Mouse (Mus musculus) T-helper 1 cell (primary cell): ENCODE results near the gene Shld1.

Experiments
- in situ Hi-C: fragments of 300-600 bp; cut with MboI, MseI; formaldehyde crosslinking; loops from one replicate; pipeline ENCODE4 v1.15.1; 2025; ENCODE audit warnings: high pct_unique_total_duplicates

The Shld1 gene

DNA sequence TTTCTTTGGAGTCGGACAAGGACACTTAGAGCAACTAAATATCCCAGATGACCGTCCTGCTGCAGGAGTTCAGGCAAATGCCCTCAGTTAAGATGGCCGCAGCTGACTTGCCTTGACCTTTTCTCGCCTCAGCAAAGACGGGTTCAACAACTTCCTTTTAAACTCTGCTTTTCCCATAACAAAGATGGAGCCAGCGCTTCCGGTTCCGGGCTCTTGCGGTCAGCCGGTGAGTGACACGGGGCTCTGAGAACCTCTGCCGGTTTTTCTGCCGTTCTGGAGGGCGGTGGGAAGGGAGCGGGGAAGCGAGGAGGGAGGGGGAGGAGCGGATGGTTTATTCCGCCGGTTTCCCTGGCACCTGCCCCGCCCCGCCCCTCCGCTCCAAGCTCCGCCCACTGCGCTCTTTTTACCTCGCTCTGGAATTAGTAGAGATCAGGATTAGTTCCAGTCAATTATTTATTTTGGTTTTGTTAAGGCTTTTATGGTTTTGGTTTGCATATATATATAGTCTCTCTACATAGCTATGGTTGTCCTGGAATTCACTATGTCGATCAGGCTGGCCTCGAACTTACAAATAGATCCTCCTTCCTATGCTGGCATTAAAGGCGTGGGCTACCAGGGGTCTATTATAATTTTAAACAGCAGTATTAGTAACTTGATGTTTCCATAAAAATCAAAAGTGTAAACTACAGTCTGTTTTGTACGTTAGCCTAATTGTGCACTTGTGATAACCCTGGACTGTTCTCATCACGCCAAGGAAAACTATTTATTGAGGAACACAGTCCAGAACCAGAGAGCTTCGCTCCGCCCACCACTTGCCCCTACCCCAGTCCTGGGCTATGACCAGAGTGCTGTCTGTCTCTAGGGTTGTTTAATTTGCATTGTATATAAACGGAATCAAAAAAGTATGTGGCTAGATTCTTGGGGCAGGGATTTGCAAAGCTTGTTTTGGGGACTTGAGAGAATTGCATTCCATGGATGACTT lies at the start of gene Shld1:
Gene Shld1 (plus strand): TSS at position 176 of the 982 bp plus-strand sequence.
- in situ Hi-C loops: no loop called here

GRCm38 (mm10) chr2:132638306-132638705 lies 48.4 kb upstream of the Shld1 start:
- in situ Hi-C loops: no loop called here

DNA sequence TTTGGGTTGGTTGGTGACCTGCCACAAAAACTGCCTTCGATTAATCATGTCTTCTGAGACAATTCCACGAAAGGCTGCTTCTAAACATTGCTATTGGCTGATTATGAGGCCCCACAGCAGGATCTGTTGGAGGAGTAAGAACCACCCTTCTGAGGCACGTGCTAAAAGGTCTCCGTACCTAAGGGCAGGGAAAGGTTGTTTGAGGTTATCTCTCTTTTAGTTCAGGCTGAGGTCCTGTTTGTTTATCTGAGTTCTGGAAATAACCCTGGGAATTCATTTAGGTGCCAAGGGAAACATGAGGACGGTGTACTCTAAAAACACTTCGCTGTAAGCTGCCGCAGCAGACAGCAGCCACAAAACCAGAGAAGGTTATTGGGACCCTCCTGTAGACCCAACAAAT lies 47.4 kb upstream of the Shld1 start:
- in situ Hi-C loops: no loop called here

DNA sequence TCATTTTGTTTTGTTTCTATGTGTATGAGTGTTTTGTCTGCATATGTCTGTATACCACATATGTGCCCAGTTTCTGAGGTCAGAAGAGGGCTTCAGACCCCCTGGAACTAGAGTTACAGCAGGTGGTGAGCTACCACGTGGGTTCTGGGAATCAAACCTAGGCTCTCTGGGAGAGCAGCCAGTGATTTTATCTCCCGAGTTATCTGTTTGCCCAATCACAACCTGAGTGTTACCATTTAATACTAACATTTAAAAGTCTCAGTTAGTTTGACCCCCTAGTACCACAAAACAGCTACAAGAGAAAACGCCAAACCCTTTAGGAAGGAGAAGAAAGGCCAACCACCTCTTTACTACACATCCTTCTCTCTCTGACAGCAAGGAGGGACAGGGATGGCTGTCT lies 45.5 kb upstream of the Shld1 start:
- in situ Hi-C loops: no loop called here

GRCm38 (mm10) chr2:132643161-132643560 lies 43.6 kb upstream of the Shld1 start:
- in situ Hi-C loops: no loop called here

DNA sequence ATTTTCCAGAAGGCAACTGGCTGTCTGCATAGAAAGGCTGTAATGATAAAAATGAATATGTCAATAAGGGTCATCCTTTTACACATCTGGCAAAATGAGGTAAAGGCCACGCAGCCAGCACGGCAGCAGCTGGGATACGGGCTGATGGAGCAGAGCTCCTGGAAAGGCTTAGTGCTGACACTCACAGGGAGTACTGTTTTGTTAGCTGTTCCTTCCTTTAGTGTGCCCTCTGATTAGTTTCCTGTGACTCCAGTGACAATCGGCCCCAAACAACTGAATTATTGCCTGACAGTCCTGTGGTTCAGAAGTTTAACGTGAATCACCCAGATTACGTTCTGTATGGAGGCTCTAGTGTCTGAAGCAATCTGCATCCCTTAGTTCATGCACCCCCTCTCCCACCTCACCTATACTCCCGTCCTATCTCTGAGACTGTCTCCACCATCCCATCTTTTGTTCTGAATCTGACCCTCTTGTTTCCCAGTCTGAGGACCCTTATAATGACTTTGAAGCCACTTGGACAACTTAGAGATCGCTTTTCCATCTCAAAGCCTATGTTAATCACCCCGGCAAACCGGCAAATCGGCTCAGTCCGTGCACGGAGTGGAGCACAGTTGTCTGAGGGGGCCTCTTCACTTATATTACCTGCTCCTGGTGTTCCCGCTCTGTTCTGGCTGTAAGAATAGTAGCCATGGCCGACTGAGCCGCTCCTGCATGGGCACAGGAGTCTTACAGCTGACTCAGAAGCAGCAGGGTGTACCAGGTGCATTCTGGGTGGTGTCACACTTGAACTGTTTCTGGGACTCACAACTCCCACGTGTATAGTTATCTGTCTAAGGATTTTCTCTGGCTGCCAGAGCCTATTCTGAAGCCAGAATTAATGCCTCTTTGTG lies 39.6 kb upstream of the Shld1 start:
- in situ Hi-C loops: no loop called here

DNA sequence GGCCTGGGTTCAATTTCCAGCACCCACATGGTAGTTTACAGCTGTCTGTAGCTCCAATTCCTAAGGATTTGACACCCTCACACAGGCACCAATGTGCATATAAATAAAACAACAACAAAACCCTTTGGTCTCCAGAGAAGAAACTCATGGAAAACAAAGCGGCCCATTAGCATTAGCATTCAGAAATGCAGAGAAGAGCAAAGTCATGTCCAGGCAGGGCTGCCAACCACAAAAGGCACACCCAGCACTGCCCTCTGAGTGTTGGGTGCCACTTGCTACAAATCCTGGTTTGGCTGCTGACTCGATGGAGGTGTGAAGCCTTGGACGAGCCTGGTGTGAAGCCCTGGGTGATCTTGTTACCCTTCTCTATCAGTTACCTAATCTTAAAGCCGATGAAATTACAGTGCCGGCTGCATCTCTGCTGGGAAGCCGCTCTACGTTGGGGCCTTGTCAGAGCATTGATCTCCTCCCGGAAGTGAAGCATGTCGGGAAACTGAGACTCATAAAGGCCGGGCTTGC lies 37.3 kb upstream of the Shld1 start:
- in situ Hi-C loops: no loop called here

GRCm38 (mm10) chr2:132650546-132650945 lies 36.2 kb upstream of the Shld1 start:
- in situ Hi-C loops: no loop called here

- in situ Hi-C loops: no loop called here
Measured at GRCm38 (mm10) chr2:132652476-132652875, 34.3 kb upstream of the Shld1 start.

DNA sequence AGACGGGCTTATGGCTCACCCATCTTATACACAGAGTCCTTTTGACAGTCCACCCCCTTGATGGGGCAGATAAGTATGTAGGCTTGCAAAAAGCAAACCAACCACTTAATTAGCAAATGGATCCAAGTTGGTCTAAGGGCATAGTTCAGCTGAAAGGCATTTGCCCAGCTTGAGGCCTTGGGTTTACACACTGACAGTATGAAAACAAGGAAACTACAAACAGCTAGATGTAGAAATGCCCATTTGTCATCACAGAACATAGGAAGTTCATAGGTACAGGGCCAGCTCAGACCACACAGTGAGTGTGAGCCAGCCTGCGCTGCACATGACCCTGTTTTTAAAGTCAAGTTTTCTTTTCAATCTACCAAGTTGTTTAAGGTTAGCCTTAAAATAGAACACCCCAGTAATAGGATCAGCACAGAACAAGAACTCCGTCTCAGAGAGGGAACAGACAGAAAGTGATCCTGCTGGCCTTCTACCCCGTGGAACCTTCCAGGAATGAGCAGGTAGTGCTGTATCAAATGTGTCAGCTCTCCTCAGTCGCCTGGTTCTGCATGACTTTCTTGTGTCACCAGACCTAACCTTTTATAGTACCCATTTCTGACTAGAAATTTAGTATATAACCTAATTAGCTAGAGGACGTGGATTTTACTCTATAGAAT lies 31.8 kb upstream of the Shld1 start:
- in situ Hi-C loops: no loop called here

GRCm38 (mm10) chr2:132657186-132657585 lies 29.5 kb upstream of the Shld1 start:
- in situ Hi-C loops: no loop called here

GRCm38 (mm10) chr2:132658412-132659120 lies 28.2 kb upstream of the Shld1 start:
- in situ Hi-C loops: no loop called here

DNA sequence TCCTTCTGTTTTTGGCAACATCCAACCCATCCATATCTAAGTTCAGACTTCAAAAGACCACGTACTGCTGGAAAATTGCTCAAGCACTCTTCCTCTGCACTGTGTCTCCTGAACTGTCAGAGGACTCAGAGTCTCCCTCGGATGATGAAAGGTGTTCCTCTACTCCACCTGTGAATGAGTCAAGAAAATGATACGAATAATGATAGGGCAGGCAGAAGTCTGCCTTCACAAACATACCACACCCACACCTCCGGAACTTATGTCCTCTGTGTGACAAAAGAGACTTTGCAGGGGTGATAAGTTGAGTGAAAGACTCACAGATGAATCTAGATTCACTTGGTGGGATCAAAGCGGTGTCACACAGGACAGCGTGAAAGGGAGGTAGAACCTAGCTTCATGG lies 17.6 kb upstream of the Shld1 start:
- in situ Hi-C loops: no loop called here

GRCm38 (mm10) chr2:132670290-132670689 lies 16.4 kb upstream of the Shld1 start:
- in situ Hi-C loops: no loop called here

- in situ Hi-C loops: no loop called here
Measured at GRCm38 (mm10) chr2:132672121-132672520, 14.6 kb upstream of the Shld1 start.

GRCm38 (mm10) chr2:132676111-132676510 lies 10.6 kb upstream of the Shld1 start:
- in situ Hi-C loops: no loop called here

- in situ Hi-C loops: no loop called here
Measured at GRCm38 (mm10) chr2:132685001-132685400, 1.7 kb upstream of the Shld1 start.

DNA sequence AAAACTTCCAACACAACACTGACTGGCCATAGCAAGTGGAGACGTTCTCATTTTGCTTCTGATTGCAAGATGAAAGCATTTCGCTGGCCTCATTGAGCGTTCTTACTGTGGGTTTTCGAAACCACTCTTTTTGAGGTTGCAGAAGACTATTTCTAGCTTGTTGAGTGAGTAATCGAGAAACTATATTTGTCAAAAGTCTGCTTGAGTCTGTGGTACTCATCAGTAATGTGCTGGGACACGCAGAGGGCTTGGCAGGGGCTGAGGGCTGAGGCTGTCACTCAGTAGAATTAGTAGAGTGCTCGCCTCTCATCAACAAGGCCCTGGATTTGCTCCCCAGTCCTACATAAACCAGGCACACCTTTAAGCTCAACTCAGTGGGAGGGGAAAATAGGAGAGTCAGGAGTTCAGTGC lies 1.9 kb downstream of the Shld1 start:
- in situ Hi-C loops: no loop called here

GRCm38 (mm10) chr2:132689188-132689568 lies 2.4 kb downstream of the Shld1 start:
- in situ Hi-C loops: no loop called here

DNA sequence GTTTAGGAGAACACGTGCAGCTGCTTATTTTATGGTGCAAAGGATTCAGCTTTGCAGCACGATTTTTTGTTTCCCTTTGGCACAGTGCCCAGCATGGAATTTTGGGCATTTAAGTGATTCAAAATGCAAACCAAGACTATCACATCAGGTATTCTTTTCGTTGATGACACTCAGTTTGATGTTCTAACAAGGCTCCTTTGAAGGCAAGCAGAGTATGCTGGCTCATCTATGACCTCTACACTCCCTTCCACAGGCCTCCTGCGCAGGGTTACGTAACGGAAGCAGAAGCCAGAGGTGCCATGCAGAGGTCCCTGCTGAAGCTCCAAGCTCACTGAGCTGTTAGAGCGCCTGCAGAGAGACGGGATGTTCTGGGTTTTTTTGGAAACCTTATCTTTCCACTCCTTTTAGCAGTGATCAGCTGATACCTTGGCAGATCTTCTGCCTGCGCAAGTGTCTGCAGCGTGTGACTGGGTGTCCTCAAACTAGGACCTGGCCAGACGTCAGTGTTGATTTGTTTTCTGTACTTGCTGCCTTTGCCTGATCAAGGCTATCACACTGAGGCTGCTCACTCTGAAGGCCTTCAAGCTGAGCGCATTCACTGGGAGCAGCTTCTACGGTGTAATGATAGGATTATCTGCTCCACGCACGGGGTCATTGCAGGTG lies 3.0 kb downstream of the Shld1 start:
- in situ Hi-C loops: loop anchor here (5.0 kb wide), 1 partner anchor 82 kb away; no protein-coding TSS in a partner anchor
